Mouse (Mus musculus) myocyte (in vitro differentiated cells): ENCODE data around the gene Slc25a29. TPM values are rescaled to one million over a fixed set of nuclear protein-coding genes. Genes with fewer than 3 reads are reported as not detected.
A peak's percentile ranks its signal among the peaks of the same experiment; 100 is the strongest.

ENCODE experiments used
- H3K27me3 ChIP-seq: one replicate; pipeline ENCODE4 v1.6.1; 2011; ENCODE audit not compliant: control insufficient read depth, insufficient read depth, insufficient read length
- H3K36me3 ChIP-seq: one replicate; pipeline ENCODE4 v1.6.1; 2011; ENCODE audit not compliant: control insufficient read depth, insufficient read depth
- H3K4me2 ChIP-seq: one replicate; pipeline ENCODE4 v1.6.1; 2011; ENCODE audit warnings: low read depth, control low read depth
- H3K4me3 ChIP-seq: one replicate; pipeline ENCODE4 v1.5.1; 2011; ENCODE audit warnings: mild to moderate bottlenecking, control low read depth, moderate library complexity
- H3K79me2 ChIP-seq: one replicate; pipeline ENCODE4 v1.6.1; 2011; ENCODE audit not compliant: control insufficient read depth, insufficient read depth
- H3ac ChIP-seq: one replicate; pipeline ENCODE4 v1.6.1; 2011; ENCODE audit not compliant: control insufficient read depth, insufficient read length
- CEBPB ChIP-seq: IDR thresholded peaks from 2 replicates; pipeline ENCODE4 v1.6.1; 2011; ENCODE audit warnings: mild to moderate bottlenecking, moderate library complexity; ENCODE audit not compliant: poor library complexity, insufficient read depth, severe bottlenecking
- E2F4 ChIP-seq: IDR thresholded peaks from one replicate; pipeline ENCODE4 v1.6.1; 2011; ENCODE audit warnings: mild to moderate bottlenecking, control low read depth, moderate library complexity; ENCODE audit not compliant: insufficient read depth
- MAX ChIP-seq: IDR thresholded peaks from one replicate; pipeline ENCODE4 v1.6.1; 2011; ENCODE audit warnings: low read depth, mild to moderate bottlenecking, control low read depth
- MYOD1 ChIP-seq, 3 experiments: IDR thresholded peaks; one replicate each; pipeline ENCODE4 v1.6.1; 2011; ENCODE audit warnings: control low read depth in 2 of 3, low read depth in 2 of 3, mild to moderate bottlenecking in 2 of 3, moderate library complexity in 1 of 3; ENCODE audit not compliant: insufficient read length in 2 of 3, control insufficient read depth in 1 of 3
- MYOG ChIP-seq, 3 experiments: IDR thresholded peaks; one replicate each; pipeline ENCODE4 v1.6.1; 2011; ENCODE audit warnings: control low read depth in 2 of 3, low read depth in 2 of 3, mild to moderate bottlenecking in 2 of 3; ENCODE audit not compliant: insufficient read length in 2 of 3, control insufficient read depth in 1 of 3, insufficient read depth in 1 of 3
- POLR2A ChIP-seq: IDR thresholded peaks from one replicate; pipeline ENCODE4 v1.6.1; 2011; ENCODE audit warnings: low read depth, mild to moderate bottlenecking, control low read depth, moderate library complexity; ENCODE audit not compliant: insufficient read length
- POLR2AphosphoS2 ChIP-seq: IDR thresholded peaks from one replicate; pipeline ENCODE4 v1.6.1; 2011; ENCODE audit warnings: low read depth, control low read depth; ENCODE audit not compliant: insufficient read length
- REST ChIP-seq: IDR thresholded peaks from one replicate; pipeline ENCODE4 v1.6.1; 2011; ENCODE audit warnings: mild to moderate bottlenecking, control low read depth, moderate library complexity; ENCODE audit not compliant: insufficient read depth, insufficient read length
- SRF ChIP-seq: IDR thresholded peaks from one replicate; pipeline ENCODE4 v1.6.1; 2011; ENCODE audit warnings: low read depth; ENCODE audit not compliant: control insufficient read depth, insufficient read length
- TCF12 ChIP-seq: IDR thresholded peaks from one replicate; pipeline ENCODE4 v1.6.1; 2011; ENCODE audit warnings: mild to moderate bottlenecking, control low read depth; ENCODE audit not compliant: poor library complexity, insufficient read depth, severe bottlenecking
- TCF3 ChIP-seq: IDR thresholded peaks from one replicate; pipeline ENCODE4 v1.6.1; 2011; ENCODE audit warnings: low read depth, control low read depth; ENCODE audit not compliant: insufficient read length
- USF1 ChIP-seq: IDR thresholded peaks from one replicate; pipeline ENCODE4 v1.6.1; 2011; ENCODE audit warnings: low read depth, mild to moderate bottlenecking, control low read depth, moderate library complexity
- polyA plus RNA-seq: library from polyadenylated mRNA; unstranded; fragments of >200 nt; fragmentation: generic; extraction: Trizol; gene quantifications from one replicate; pipeline ENCODE4 v1.2.1, GENCODE M21; 2012; ENCODE audit warnings: missing spikeins

The Slc25a29 gene
- polyA plus RNA-seq, 1 experiment = 20.9 TPM

GRCm38 (mm10) chr12:108842663-108843062 is 7.0 kb upstream of the Slc25a29 start:
- TF ChIP-seq REST = no peak
- TF ChIP-seq POLR2AphosphoS2 = no peak
- no peak for TF ChIP-seq TCF3
- TF ChIP-seq CEBPB = no peak
- no peak for TF ChIP-seq MYOG (IDR thresholded peaks at IDR 0.05; ENCODE audit: control insufficient read depth in 1 of 3, insufficient read depth in 1 of 3, insufficient read length in 2 of 3, low read depth in 2 of 3)
- TF ChIP-seq E2F4 = no peak
- TF ChIP-seq TCF12 = no peak
- TF ChIP-seq MYOD1 (IDR thresholded peaks at IDR 0.05; ENCODE audit: control insufficient read depth in 1 of 3, insufficient read length in 2 of 3, low read depth in 2 of 3) = no peak
- TF ChIP-seq USF1 = no peak
- no peak for TF ChIP-seq MAX
- no peak for TF ChIP-seq POLR2A
- TF ChIP-seq SRF = no peak
- Histone ChIP-seq H3ac (no peak overlapping the region), H3K79me2 (peaks cover 8% of the 10 kb centered on the region), H3K36me3 (no peaks in the 10 kb centered on the region), H3K4me3 (no peak overlapping the region), H3K4me2 (no peak overlapping the region), H3K27me3 (no peaks in the 10 kb centered on the region)

DNA sequence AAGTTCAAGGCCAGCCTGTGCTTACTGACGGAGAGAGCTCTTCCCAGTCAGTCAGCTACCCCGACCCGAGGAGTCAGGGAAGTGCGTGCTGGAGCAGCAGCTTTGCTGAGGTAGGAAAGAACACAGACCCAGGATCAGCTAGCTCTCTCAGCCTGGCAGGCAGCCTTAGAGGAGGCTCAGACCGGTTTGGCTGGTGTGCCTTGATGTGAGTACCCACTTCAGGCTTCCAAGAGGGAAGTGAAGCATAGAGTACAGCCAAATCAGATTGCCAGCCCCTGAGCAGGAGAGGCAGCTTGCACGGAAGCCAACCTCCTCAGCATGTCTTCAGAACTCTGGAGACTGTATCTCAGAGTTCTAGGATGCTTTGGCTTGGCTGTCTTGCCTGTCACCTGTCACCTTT is 5.5 kb upstream of the Slc25a29 start:
- no peaks in the 10 kb centered on the region for H3K27me3 ChIP-seq
- H3ac ChIP-seq = no peak overlapping the region
- H3K79me2 ChIP-seq = peaks cover 22% of the 10 kb centered on the region
- no peaks in the 10 kb centered on the region for H3K36me3 ChIP-seq
- no peak for TF ChIP-seq MYOG (IDR thresholded peaks at IDR 0.05; ENCODE audit: control insufficient read depth in 1 of 3, insufficient read depth in 1 of 3, insufficient read length in 2 of 3, low read depth in 2 of 3)
- no peak for TF ChIP-seq TCF12
- TF ChIP-seq USF1 = no peak
- TF ChIP-seq POLR2AphosphoS2 = no peak
- no peak for TF ChIP-seq REST
- no peak for TF ChIP-seq SRF
- no peak for TF ChIP-seq E2F4
- TF ChIP-seq MAX = no peak
- TF ChIP-seq TCF3 = no peak
- no peak for TF ChIP-seq CEBPB
- TF ChIP-seq MYOD1 (IDR thresholded peaks at IDR 0.05; ENCODE audit: control insufficient read depth in 1 of 3, insufficient read length in 2 of 3, low read depth in 2 of 3) = no peak
- no peak for TF ChIP-seq POLR2A
- H3K4me3 ChIP-seq = no peak overlapping the region
- no peak overlapping the region for H3K4me2 ChIP-seq

GRCm38 (mm10) chr12:108836722-108837121 is 1.0 kb upstream of the Slc25a29 start:
- H3K4me3 ChIP-seq = peak overlapping the region; percentile 70
- H3K27me3 ChIP-seq = no peaks in the 10 kb centered on the region
- H3ac ChIP-seq = peak overlapping the region; percentile 39
- H3K79me2 ChIP-seq = peaks cover 24% of the 10 kb centered on the region
- peak overlapping the region; percentile 85 for H3K4me2 ChIP-seq
- TF ChIP-seq E2F4 (no peak), POLR2A (no peak), TCF12 (no peak)
- H3K36me3 ChIP-seq = no peaks in the 10 kb centered on the region

- TF ChIP-seq MYOG (IDR thresholded peaks at IDR 0.05; ENCODE audit: control insufficient read depth in 1 of 3, insufficient read depth in 1 of 3, insufficient read length in 2 of 3, low read depth in 2 of 3) (peak in 2 of 3 experiments; percentile 23 to 41), REST (no peak), MYOD1 (IDR thresholded peaks at IDR 0.05; ENCODE audit: control insufficient read depth in 1 of 3, insufficient read length in 2 of 3, low read depth in 2 of 3) (peak in 1 of 3 experiments; percentile 23)
- Histone ChIP-seq H3K4me2 (peak overlapping the region; percentile 96), H3K27me3 (no peaks in the 10 kb centered on the region), H3K79me2 (peaks cover 24% of the 10 kb centered on the region), H3ac (peak overlapping the region; percentile 39), H3K4me3 (peak overlapping the region; percentile 70), H3K36me3 (no peaks in the 10 kb centered on the region)
Measured at GRCm38 (mm10) chr12:108835208-108835839, 359 bp downstream of the Slc25a29 start.

GRCm38 (mm10) chr12:108834786-108835185 is 897 bp downstream of the Slc25a29 start:
- peak overlapping the region; percentile 39 for H3ac ChIP-seq
- H3K79me2 ChIP-seq = peaks cover 24% of the 10 kb centered on the region

More at GRCm38 (mm10) chr12:108834786-108835185, 897 bp downstream of the Slc25a29 start:
- TF ChIP-seq CEBPB = no peak
- TF ChIP-seq MYOD1 (IDR thresholded peaks at IDR 0.05; ENCODE audit: control insufficient read depth in 1 of 3, insufficient read length in 2 of 3, low read depth in 2 of 3) = no peak
- TF ChIP-seq POLR2AphosphoS2 = no peak
- TF ChIP-seq POLR2A = no peak
- Histone ChIP-seq H3K36me3 (no peaks in the 10 kb centered on the region), H3K4me3 (peak overlapping the region; percentile 70), H3K27me3 (no peaks in the 10 kb centered on the region), H3K4me2 (peak overlapping the region; percentile 96)
